Mouse (Mus musculus) heart, embryonic 14.5 days (tissue): ENCODE measurements around the gene E130208F15Rik. TPM values are rescaled to one million over a fixed set of nuclear protein-coding genes. Genes with fewer than 3 reads are reported as not detected.
A peak's percentile ranks its signal among the peaks of the same experiment; 100 is the strongest.

Experiments used
- ATAC-seq: fragments of 200-750 bp; cut with Nextera tagmentation; 2 replicates; pipeline ENCODE4 v1.8.0; 2017; ENCODE audit warnings: low read depth, moderate TSS enrichment; ENCODE audit not compliant: insufficient number of reproducible peaks, insufficient read depth, low FRiP score
- H3K27ac ChIP-seq, 2 experiments: fragments of 200-500 bp in 1 of 2; fragments of 300-500 bp in 1 of 2; sonication (generic) in 1 of 2; replicated peaks in 1 of 2; 2 replicates each; pipeline ENCODE4 v1.5.1; 2012 to 2014; ENCODE audit warnings: low read depth in 2 of 2, low read length in 2 of 2, control low read depth in 1 of 2, mild to moderate bottlenecking in 1 of 2, mixed read lengths in 1 of 2; ENCODE audit not compliant: control insufficient read depth in 1 of 2, insufficient read depth in 1 of 2
- H3K27me3 ChIP-seq: fragments of 300-500 bp; sonication (generic); 2 replicates; pipeline ENCODE4 v1.6.1; 2014; ENCODE audit warnings: mild to moderate bottlenecking, low read length, control low read depth; ENCODE audit not compliant: control insufficient read depth, insufficient read depth
- H3K36me3 ChIP-seq: fragments of 300-500 bp; sonication (generic); 2 replicates; pipeline ENCODE4 v1.6.1; 2014; ENCODE audit warnings: mild to moderate bottlenecking, control low read depth, low read length, mixed read lengths; ENCODE audit not compliant: control insufficient read depth, insufficient read depth
- H3K4me1 ChIP-seq, 2 experiments: fragments of 200-500 bp in 1 of 2; fragments of 300-500 bp in 1 of 2; sonication (generic) in 1 of 2; 2 replicates each; pipeline ENCODE4 v1.6.1; 2012 to 2014; ENCODE audit warnings: low read length in 2 of 2, control low read depth in 1 of 2, mixed read lengths in 1 of 2; ENCODE audit not compliant: control insufficient read depth in 2 of 2, insufficient read depth in 2 of 2
- H3K4me2 ChIP-seq: fragments of 300-500 bp; sonication (generic); 2 replicates; pipeline ENCODE4 v1.6.1; 2014; ENCODE audit warnings: mild to moderate bottlenecking, low read length
- H3K4me3 ChIP-seq, 2 experiments: fragments of 200-500 bp in 1 of 2; fragments of 300-500 bp in 1 of 2; sonication (generic) in 1 of 2; 2 replicates each; pipeline ENCODE4 v1.5.1; 2012 to 2014; ENCODE audit warnings: low read length in 2 of 2, mild to moderate bottlenecking in 2 of 2, control low read depth in 1 of 2, low read depth in 1 of 2, moderate library complexity in 1 of 2; ENCODE audit not compliant: control insufficient read depth in 1 of 2, insufficient read depth in 1 of 2
- H3K9ac ChIP-seq: fragments of 300-500 bp; sonication (generic); 2 replicates; pipeline ENCODE4 v1.6.1; 2014; ENCODE audit warnings: mild to moderate bottlenecking, low read length
- H3K9me3 ChIP-seq: fragments of 300-500 bp; sonication (generic); 2 replicates; pipeline ENCODE4 v1.6.1; 2016; ENCODE audit warnings: low read length, control low read depth; ENCODE audit not compliant: control insufficient read depth
- WGBS: fragments of 180-500 bp; shearing (Covaris S2); extraction: QIAGEN DNeasy Blood & Tissue Kit; methylation state at CpG from one replicate; pipeline ENCODE4 v1.1.7; 2014; 5-methylcytosine and 5-hydroxymethylcytosine counted together
- polyA plus RNA-seq: library from polyadenylated mRNA; unstranded; fragments of >200 nt; fragmentation: Nextera tagmentation; extraction: Ambion mirVana; gene quantifications from 2 replicates; pipeline ENCODE4 v1.2.1, GENCODE M21; 2014

The E130208F15Rik gene
- polyA plus RNA-seq, 1 experiment from 2014 or later = not detected

DNA sequence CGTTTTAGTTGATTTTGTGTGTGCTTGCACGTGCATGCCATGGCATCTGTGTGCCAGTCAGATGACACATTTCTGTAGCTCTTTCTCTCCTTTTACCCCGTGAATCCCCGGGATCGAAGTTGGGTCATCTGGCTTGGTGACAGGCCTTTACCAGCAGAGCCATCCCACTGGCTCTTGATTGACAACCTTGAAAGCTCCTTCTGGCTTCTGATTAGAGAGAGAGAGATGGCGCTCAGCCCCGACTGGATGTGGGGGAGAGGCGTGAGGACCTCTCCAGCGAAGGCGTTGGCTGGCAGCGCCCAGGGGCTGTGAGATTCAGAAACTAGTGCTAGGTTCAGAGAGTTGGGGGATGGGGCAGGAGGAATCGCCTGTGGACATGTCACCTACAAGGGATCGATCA, 27.7 kb upstream of the E130208F15Rik start:
- Histone ChIP-seq H3K9ac (no peak overlapping the region), H3K27me3 (no peaks in the 10 kb centered on the region; the same call in 1 of the 2 replicates), H3K4me2 (no peak overlapping the region), H3K4me3 (no peak overlapping the region), H3K4me1 (peaks cover 6 to 7% of the 10 kb centered on the region in 2 experiments; a peak in 3 of 4 replicates), H3K36me3 (0 out of 2 replicates have a peak, but pooled peaks cover 8% of the 10 kb centered on the region), H3K27ac (no peak overlapping the region), H3K9me3 (no peaks in the 10 kb centered on the region)
- 54% methylated on average over 13 of the region's 13 CpGs for WGBS
- no peak for ATAC-seq

DNA sequence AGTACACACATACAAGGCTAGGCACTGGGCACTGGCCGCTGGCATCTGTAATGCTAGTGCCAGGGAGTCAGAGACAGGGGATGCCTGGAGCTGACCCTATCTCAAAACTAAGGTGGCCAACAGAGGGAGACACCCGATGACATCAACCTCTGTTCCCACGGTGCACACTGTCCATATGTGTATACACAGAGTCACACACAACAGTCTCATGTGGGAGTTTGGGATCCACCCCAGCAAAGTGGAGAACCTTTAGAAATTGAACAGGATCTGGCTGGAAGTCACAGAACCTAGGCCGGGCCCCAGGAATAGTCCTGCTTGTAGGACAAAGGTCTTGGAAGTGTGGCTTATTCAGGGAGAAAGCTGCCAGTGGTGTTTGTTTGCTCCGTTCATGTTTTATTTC, 27.2 kb upstream of the E130208F15Rik start:
- Histone ChIP-seq H3K9ac (no peak overlapping the region), H3K4me2 (no peak overlapping the region), H3K4me1 (peaks cover 6 to 7% of the 10 kb centered on the region in 2 experiments; a peak in 3 of 4 replicates), H3K27me3 (no peaks in the 10 kb centered on the region), H3K36me3 (0 out of 2 replicates have a peak, but pooled peaks cover 8% of the 10 kb centered on the region), H3K4me3 (no peak overlapping the region), H3K27ac (no peak overlapping the region), H3K9me3 (no peaks in the 10 kb centered on the region)
- 85% methylated on average over 5 of the region's 5 CpGs for WGBS
- ATAC-seq = no peak

GRCm38 (mm10) chr7:30295103-30295502, 26.4 kb upstream of the E130208F15Rik start:
- peak; percentile 40; the same call in 1 of the 2 replicates for ATAC-seq
- Histone ChIP-seq H3K4me1 (peaks cover 6 to 7% of the 10 kb centered on the region in 2 experiments; a peak in 3 of 4 replicates), H3K4me3 (no peak overlapping the region), H3K9ac (no peak overlapping the region), H3K36me3 (0 out of 2 replicates have a peak, but pooled peaks cover 8% of the 10 kb centered on the region), H3K27ac (no peak overlapping the region), H3K27me3 (no peaks in the 10 kb centered on the region), H3K4me2 (no peak overlapping the region), H3K9me3 (no peaks in the 10 kb centered on the region)
- 36% methylated on average over 10 of the region's 10 CpGs for WGBS

DNA sequence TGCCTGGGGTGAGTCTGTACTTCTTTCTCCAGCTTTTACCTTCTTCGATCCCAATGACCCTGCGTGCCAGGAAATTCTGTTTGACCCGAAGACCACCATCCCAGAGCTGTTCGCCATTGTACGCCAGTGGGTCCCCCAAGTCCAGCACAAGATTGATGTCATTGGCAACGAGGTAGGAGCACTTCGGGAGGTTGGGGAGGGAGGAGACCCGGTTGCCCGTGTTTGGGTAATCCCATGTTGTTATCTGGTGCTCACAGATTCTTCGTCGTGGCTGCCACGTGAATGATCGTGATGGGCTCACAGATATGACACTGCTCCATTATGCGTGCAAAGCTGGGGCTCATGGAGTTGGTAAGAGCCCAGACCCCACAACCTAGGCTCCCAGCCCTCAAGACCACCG, 24.7 kb upstream of the E130208F15Rik start:
- no peak for ATAC-seq
- H3K27ac ChIP-seq = no peak overlapping the region
- H3K4me2 ChIP-seq = no peak overlapping the region
- H3K4me1 ChIP-seq = peaks cover 0 to 2% of the 10 kb centered on the region in 2 experiments; a peak in 1 of 4 replicates
- WGBS = 89% methylated on average over 15 of the region's 15 CpGs
- no peaks in the 10 kb centered on the region for H3K9me3 ChIP-seq
- no peak overlapping the region for H3K4me3 ChIP-seq
- 0 out of 2 replicates have a peak, but pooled peaks cover 8% of the 10 kb centered on the region for H3K36me3 ChIP-seq
- H3K9ac ChIP-seq = no peak overlapping the region
- H3K27me3 ChIP-seq = no peaks in the 10 kb centered on the region

DNA sequence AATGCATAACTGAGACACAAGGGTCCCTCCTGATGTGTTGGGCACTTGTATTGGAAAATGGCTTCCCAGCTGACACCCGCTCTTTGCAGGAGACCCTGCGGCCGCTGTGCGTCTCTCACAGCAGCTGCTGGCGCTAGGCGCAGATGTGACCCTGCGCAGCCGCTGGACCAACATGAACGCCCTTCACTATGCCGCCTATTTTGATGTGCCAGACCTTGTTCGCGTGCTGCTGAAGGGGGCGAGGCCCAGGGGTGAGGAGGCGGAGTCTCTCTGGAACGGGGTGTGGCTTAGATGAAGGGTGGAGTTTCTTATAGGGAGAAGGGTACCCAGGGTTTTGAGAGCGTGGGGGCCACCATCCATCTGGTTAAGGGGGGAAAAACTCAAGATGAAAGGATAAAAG, 24.3 kb upstream of the E130208F15Rik start:
- Histone ChIP-seq H3K36me3 (0 out of 2 replicates have a peak, but pooled peaks cover 8% of the 10 kb centered on the region), H3K9ac (no peak overlapping the region), H3K27ac (no peak overlapping the region), H3K9me3 (no peaks in the 10 kb centered on the region), H3K4me2 (no peak overlapping the region), H3K27me3 (no peaks in the 10 kb centered on the region), H3K4me1 (peaks cover 0 to 2% of the 10 kb centered on the region in 2 experiments; a peak in 1 of 4 replicates), H3K4me3 (no peak overlapping the region)
- no peak for ATAC-seq
- 72% methylated on average over 16 of the region's 16 CpGs for WGBS

- Histone ChIP-seq H3K27ac (no peak overlapping the region), H3K9ac (no peak overlapping the region), H3K4me1 (no peaks in the 10 kb centered on the region; a peak in 1 of 4 replicates), H3K4me2 (no peak overlapping the region), H3K36me3 (peaks cover 16% of the 10 kb centered on the region; the same call in 1 of the 2 replicates), H3K27me3 (no peaks in the 10 kb centered on the region), H3K4me3 (no peak overlapping the region), H3K9me3 (no peaks in the 10 kb centered on the region)
- no peak for ATAC-seq
- WGBS = 39% methylated on average over 3 of the region's 3 CpGs
Observed at GRCm38 (mm10) chr7:30300914-30301313, 20.6 kb upstream of the E130208F15Rik start.

GRCm38 (mm10) chr7:30306083-30306779, 15.3 kb upstream of the E130208F15Rik start:
- no peaks in the 10 kb centered on the region for H3K27me3 ChIP-seq
- no peaks in the 10 kb centered on the region for H3K9me3 ChIP-seq
- peaks cover 11% of the 10 kb centered on the region for H3K36me3 ChIP-seq
- H3K4me1 ChIP-seq = peaks cover 9 to 16% of the 10 kb centered on the region in 2 experiments
- no peak overlapping the region for H3K4me3 ChIP-seq
- H3K27ac ChIP-seq = no peak overlapping the region
- no peak overlapping the region for H3K9ac ChIP-seq
- 87% methylated on average over 16 of the region's 16 CpGs for WGBS
- ATAC-seq = no peak
- no peak overlapping the region for H3K4me2 ChIP-seq
